Mouse (Mus musculus) kidney, adult 2 months (tissue): ENCODE measurements around the gene Rsrc1. TPM values are rescaled to one million over a fixed set of nuclear protein-coding genes. Genes with fewer than 3 reads are reported as not detected.

ENCODE experiments used
- DNase-seq: peaks from one replicate; pipeline ENCODE4 v3.0.0; 2021
- H3K27ac ChIP-seq: fragments of 200-500 bp; 2 replicates; pipeline ENCODE4 v1.5.1; 2012; ENCODE audit warnings: low read depth, low read length, control low read depth, inconsistent platforms; ENCODE audit not compliant: insufficient read depth
- H3K27me3 ChIP-seq: fragments of 200-500 bp; replicated peaks from 2 replicates; pipeline ENCODE4 v1.6.1; 2012; ENCODE audit warnings: mild to moderate bottlenecking, moderate library complexity, low read length, inconsistent platforms; ENCODE audit not compliant: control insufficient read depth, insufficient read depth
- H3K36me3 ChIP-seq: fragments of 200-500 bp; 2 replicates; pipeline ENCODE4 v1.6.1; 2012; ENCODE audit warnings: mild to moderate bottlenecking, moderate library complexity, low read length, inconsistent platforms; ENCODE audit not compliant: control insufficient read depth, insufficient read depth
- H3K4me1 ChIP-seq: fragments of 200-500 bp; 2 replicates; pipeline ENCODE4 v1.6.1; 2011; ENCODE audit warnings: low read length; ENCODE audit not compliant: control insufficient read depth, insufficient read depth
- H3K4me3 ChIP-seq: fragments of 200-500 bp; 2 replicates; pipeline ENCODE4 v1.5.1; 2011; ENCODE audit warnings: mild to moderate bottlenecking, low read depth, low read length, control low read depth; ENCODE audit not compliant: insufficient read depth
- CTCF ChIP-seq: fragments of 200-500 bp; conservative IDR thresholded peaks from 2 replicates; pipeline ENCODE4 v1.5.1; 2011; ENCODE audit warnings: low read depth, mild to moderate bottlenecking, control low read depth, low read length, moderate library complexity, mixed read lengths; ENCODE audit not compliant: insufficient read depth, insufficient read length
- POLR2A ChIP-seq: fragments of 200-500 bp; IDR thresholded peaks from one replicate; pipeline ENCODE4 v1.6.1; 2011; ENCODE audit warnings: low read depth, low read length, control low read depth
- WGBS: fragments of 180-500 bp; shearing (Covaris S2); methylation state at CpG from one replicate; pipeline ENCODE4 v1.1.7; 2018; 5-methylcytosine and 5-hydroxymethylcytosine counted together
- polyA plus RNA-seq: library from polyadenylated mRNA; depleted of rRNA; stranded (reverse); fragments of >200 nt; gene quantifications from 2 replicates; pipeline ENCODE4 v1.2.3, GENCODE M21; 2012; rRNA removed

The Rsrc1 gene
- polyA plus RNA-seq, 1 experiment: 4.4 TPM

DNA sequence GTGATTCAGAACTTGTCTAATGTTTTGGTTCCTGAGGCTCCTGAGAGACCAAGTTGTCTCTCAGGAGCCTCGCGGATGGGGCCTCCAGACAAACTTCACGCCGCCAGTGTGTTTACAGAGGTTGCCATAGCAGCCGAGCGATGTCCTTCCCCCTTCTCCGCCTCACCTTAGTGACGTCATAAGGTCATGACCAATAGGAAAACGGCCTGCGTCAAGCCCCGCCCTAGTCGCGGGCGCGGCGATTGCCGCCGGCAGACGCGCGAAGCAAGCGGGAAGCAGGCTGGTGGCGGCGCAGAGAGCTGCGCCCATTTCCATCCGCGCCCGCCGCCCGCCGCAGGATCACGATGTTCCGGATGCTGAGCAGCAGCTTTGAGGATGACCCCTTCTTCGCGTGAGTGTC, 392.7 kb downstream of the Rsrc1 start, which contains the start of gene Mlf1:
Gene Mlf1 (plus strand): TSS at position 226 of the 400 bp plus-strand sequence.
- Histone ChIP-seq H3K4me1 (no peaks in the 10 kb centered on the region), H3K27ac (no peak within 1 kb of the TSS), H3K4me3 (peak within 1 kb of the TSS; percentile 40; the same call in 1 of the 2 replicates), H3K27me3 (no peaks in the 10 kb centered on the region), H3K36me3 (no peaks in the 10 kb centered on the region)
- under 1% methylated on average over 35 of the region's 35 CpGs for WGBS
- TF ChIP-seq POLR2A (no peak), CTCF (no peak)
- peak; percentile 90 for DNase-seq

DNA sequence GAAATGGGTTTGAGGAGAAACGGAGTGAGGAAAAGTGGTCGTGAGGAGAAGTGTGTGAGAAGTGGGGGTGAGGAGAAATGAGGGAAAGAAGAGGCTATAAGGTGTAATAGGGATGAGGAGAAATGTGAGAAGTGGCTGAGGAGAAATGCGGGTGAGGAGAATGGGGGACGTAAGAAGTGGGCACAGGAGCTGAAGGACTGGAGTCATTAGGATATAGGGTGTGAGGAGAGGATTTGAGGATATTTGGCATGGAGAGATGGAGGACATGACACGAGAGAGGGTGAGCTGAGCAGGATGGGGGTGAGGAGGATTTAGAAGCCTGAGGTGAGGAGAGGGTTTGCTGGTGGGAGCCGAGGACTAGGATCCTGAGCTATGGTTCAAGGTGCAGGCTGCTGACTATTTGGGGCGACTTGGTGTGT, 393.2 kb downstream of the Rsrc1 start:
- no peaks in the 10 kb centered on the region for H3K4me1 ChIP-seq
- H3K27ac ChIP-seq: no peak overlapping the region
- no peak for TF ChIP-seq CTCF
- TF ChIP-seq POLR2A: no peak
- DNase-seq: no peak
- no peaks in the 10 kb centered on the region for H3K27me3 ChIP-seq
- 26% methylated on average over 7 of the region's 7 CpGs for WGBS
- peak overlapping the region; percentile 40; the same call in 1 of the 2 replicates for H3K4me3 ChIP-seq
- no peaks in the 10 kb centered on the region for H3K36me3 ChIP-seq

DNA sequence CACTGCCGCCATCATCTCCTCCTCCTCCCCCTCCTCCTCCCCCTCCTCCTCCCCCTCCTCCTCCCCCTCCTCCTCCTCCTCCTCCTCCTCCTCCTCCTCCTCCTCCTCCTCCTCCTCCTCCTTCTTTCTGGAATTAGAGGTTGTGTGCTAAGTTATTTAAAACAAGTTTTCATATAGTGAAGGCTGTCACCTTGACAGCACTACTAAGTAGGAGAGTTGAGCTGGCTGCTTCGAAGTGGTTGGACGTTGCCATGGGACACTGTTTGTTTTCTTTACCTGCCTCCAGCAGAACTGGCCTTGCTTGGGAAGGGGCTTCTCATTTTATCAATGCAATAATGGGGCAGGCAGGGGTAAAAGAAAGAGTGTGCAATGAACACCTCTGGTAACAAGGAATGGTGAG, 393.9 kb downstream of the Rsrc1 start, which contains the start of gene Gm17402:
Gene Gm17402 (minus strand): TSS at position 101 of the 400 bp plus-strand sequence.
- Histone ChIP-seq H3K27ac (no peak within 1 kb of the TSS), H3K4me1 (no peaks in the 10 kb centered on the region), H3K4me3 (peak within 1 kb of the TSS; percentile 40; the same call in 1 of the 2 replicates), H3K27me3 (no peaks in the 10 kb centered on the region), H3K36me3 (no peaks in the 10 kb centered on the region)
- TF ChIP-seq CTCF (no peak), POLR2A (no peak)
- DNase-seq: no peak
- WGBS: 40% methylated on average over 3 of the region's 3 CpGs

DNA sequence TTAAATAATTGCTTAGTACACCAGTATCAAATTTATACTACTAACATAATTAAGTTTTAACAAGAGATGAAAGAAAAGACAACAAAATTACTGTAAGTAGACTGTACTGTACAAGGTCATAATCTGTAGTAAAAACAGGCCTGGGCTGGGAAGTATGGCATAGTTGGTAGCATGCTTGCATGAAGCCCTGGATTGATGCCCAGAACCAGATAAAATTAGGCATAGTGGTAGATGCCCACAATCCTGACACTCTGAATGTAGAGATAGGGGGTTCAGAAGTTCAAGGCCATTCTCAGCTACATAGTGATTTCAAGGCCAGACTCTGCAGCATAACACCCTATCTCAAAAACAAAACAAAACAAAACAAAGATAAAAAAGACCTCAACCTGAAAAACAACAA, 397.0 kb downstream of the Rsrc1 start:
- no peak for DNase-seq
- no peaks in the 10 kb centered on the region for H3K27me3 ChIP-seq
- no peaks in the 10 kb centered on the region for H3K36me3 ChIP-seq
- H3K4me1 ChIP-seq: no peaks in the 10 kb centered on the region
- TF ChIP-seq CTCF (no peak), POLR2A (no peak)
- H3K27ac ChIP-seq: no peak overlapping the region
- H3K4me3 ChIP-seq: no peak overlapping the region

Other genes with a start within 250 kb of the Rsrc1 start
- gene Shox2, start 381 bp downstream of the Rsrc1 start, polyA plus RNA-seq: 0.20 TPM in 1 of 2 replicates, not detected in the other